Mouse (Mus musculus) lung, postnatal 0 days (tissue): ENCODE measurements around the gene Faf2.

Experiments used
- CTCF ChIP-seq: IDR thresholded peaks from 2 replicates; pipeline ENCODE4 v1.5.1; 2016; ENCODE audit warnings: antibody characterized with exemption, mild to moderate bottlenecking
- EP300 ChIP-seq: IDR thresholded peaks from 2 replicates; pipeline ENCODE4 v1.6.1; 2016; ENCODE audit warnings: antibody characterized with exemption, mild to moderate bottlenecking, control low read depth

DNA sequence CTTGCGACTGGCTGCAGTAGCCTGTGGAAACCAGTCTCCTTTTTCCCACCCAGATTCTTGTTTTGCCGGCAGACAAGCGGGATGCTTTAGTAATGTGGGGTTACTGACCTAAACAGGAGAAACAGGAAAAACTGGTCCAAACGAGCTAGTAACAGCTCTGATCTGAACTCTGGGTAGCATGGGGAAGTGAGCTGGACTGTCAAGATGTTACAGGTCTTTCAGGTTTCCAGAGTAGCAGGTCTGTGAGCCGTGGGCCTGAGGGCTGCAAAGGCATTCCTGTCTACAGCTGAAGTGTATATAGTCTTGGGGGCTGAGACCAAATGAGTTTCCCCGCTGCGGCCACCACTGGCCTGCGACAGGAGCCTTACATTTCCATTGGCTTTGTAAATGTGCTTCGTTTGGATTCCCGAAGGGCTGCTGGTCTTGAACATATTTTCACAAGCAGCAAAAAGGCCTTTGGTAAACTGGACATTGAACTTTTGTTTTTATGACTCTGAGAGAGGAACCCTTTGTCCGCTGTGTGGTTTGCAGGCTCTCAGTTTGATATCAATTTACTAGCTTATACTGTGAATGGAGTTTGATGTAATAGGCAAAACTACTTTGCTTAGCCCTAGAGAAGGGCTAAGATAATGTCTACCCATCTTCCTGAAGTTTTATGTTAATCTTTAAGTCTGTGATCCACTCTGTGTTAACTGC, 54.5 kb downstream of the Faf2 start:
- TF ChIP-seq CTCF = no peak
- no peak for TF ChIP-seq EP300
